Mouse (Mus musculus): ENCODE data around the gene Pnkp.

GRCm38 (mm10) chr7:44853065-44853464 is 3.9 kb upstream of the Pnkp start:
- TF ChIP-seq GATA1 (IDR thresholded peaks at IDR 0.05; ENCODE audit: borderline replicate concordance, low read length) (no peak), FLI1 (IDR thresholded peaks at IDR 0.05; ENCODE audit: low read length) (no peak)
